In the genomic region with DNA sequence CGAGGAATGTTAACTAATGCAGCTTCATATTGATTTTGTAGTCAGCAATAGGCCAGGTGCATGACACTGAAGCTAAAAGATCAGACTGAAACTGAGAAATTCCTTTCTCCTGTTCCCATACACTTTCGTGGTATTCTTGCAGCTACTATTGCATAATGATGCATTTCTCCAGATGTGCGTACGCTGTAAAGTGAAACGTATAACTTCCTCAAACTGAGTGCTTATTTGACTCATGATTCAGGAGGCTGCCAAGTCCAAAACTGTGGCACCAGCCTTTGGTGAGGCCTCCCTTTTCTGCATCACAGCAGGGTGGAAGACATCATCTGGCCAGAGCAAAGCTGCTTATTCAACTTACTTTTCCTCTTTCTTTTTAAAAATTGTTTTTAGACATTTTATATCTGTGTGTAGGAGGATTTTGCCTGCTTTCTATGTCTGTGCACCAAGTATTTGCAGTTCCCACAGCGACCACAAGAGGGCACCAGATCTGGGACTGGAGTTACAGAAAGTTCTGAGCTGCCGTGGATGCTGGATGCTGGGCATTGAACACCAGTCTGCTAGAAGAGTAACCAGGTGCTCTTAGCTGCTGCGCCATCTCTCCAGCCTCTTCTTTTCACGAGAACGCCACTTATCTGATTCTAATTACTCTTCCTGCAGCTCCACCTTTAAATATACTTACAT, we compare ENCODE assay signal across 8 mouse cellular contexts.
DNase-seq lines count a peak whose midpoint lies in the region; ATAC-seq lines count a peak whose summit lies in the region.

No protein-coding gene starts in this region.

- no peak overlapping the region for H3K4me3 ChIP-seq in heart, embryonic 10.5 days

- H3K36me3 ChIP-seq in heart, embryonic 10.5 days: no peaks in the 10 kb centered on the region

- no peak overlapping the region for H3K27ac ChIP-seq in heart, embryonic 10.5 days

- no peak for ATAC-seq in frontal cortex, adult (ENCODE audit: low TSS enrichment)
- peak; percentile 94 for ATAC-seq in megakaryocyte progenitor cell, adult 5-6 weeks (replicated peaks; ENCODE audit: poor library complexity)

- no peaks in the 10 kb centered on the region for H3K4me1 ChIP-seq in heart, embryonic 10.5 days

- peak; percentile 59 to 88 for DNase-seq in frontal cortex, adult 2 months (ENCODE audit: extremely low spot score in 1 of 2, low spot score in 1 of 2)
- peak; percentile 73 for DNase-seq in adrenal gland, adult 2 months
- peak; percentile 79 for DNase-seq in embryo, embryonic 11 days
- peak; percentile 80 for DNase-seq in heart, embryonic 10.5 days (ENCODE audit: low spot score)
- DNase-seq in layer of hippocampus, postnatal 14 days (ENCODE audit: low spot score in 2 of 2): peak; percentile 80 to 82
- DNase-seq in spleen, postnatal 14 days (ENCODE audit: low spot score in 2 of 2): peak; percentile 30 to 55

- no peaks in the 10 kb centered on the region for H3K27me3 ChIP-seq in heart, embryonic 10.5 days (ENCODE audit: insufficient read depth, poor library complexity, severe bottlenecking)

- WGBS in heart, embryonic 10.5 days: 35% methylated on average over 10 of the region's 10 CpGs

- H3K9me3 ChIP-seq in heart, embryonic 10.5 days: no peaks in the 10 kb centered on the region
